Mouse (Mus musculus) brain, embryonic 14.5 days (tissue): ENCODE measurements around the gene Rab40c.

Source experiments
- CTCF ChIP-seq: fragments of 200-500 bp; IDR thresholded peaks from 2 replicates; pipeline ENCODE4 v1.5.1; 2012; ENCODE audit warnings: inconsistent platforms, mild to moderate bottlenecking, moderate library complexity, borderline replicate concordance; ENCODE audit not compliant: insufficient read depth, insufficient read length; ENCODE audit errors: extremely low read depth
- POLR2A ChIP-seq: fragments of 200-500 bp; IDR thresholded peaks from 2 replicates; pipeline ENCODE4 v1.6.1; 2012; ENCODE audit warnings: mild to moderate bottlenecking, inconsistent platforms, borderline replicate concordance; ENCODE audit not compliant: poor library complexity, insufficient read depth, insufficient read length, severe bottlenecking; ENCODE audit errors: extremely low read depth

DNA sequence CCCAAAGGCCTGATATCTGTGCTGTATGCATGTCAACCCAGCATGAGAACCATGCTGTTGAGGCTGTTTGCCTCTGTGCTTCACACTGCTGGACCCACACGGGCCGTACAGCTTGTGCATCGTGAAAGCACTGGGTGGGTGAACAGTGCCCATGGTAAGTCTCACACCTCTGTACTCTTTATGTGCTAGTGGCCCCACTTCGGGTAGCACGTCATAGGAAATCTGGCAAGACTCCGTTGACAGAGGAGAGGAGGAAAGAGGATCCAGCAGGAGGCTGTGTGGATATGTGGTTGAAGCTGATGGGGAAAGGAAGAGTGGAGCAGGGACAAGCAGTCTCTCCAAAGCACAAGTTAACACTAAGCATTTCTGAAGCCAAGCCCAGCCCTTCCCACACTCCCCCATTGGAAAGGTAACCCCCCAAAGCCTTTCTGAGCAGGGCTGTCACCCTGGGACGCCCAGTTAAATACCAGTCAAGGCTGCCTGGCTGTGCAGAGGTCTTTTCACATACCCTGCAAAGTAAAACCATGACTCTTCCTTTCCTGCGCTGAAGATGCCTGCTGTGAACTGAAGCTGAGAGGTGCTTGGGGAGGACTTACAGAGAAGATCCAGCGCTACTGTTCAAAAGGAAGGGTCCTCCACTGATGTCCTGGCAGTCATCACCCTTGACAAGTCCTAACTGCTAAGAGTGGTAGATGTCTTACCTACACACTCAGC is 1.3 kb downstream of the Rab40c start:
- no peak for TF ChIP-seq CTCF
- no peak for TF ChIP-seq POLR2A
